ENCODE assay signal across 9 mouse cellular contexts in genomic region chr10:128518833-128519232, GRCm38 (mm10). TPM values are rescaled to one million over a fixed set of nuclear protein-coding genes. Genes with fewer than 3 reads are reported as not detected.
DNase-seq lines count a peak whose midpoint lies in the region; ATAC-seq lines count a peak whose summit lies in the region.
"Had no signal": no experiment of that assay in that cellular context is flagged by ENCODE, and none has a peak within 500 bp of the region (broad histone marks: within the 10 kb centered on the region; RNA-seq: fewer than 3 reads in every experiment).

No protein-coding gene starts in this region.

- peaks cover 44% of the 10 kb centered on the region for H3K27me3 ChIP-seq in limb, embryonic 11.5 days (ENCODE audit: control insufficient read depth, insufficient read depth, low read length)
- H3K27me3 ChIP-seq in limb, embryonic 10.5 days (ENCODE audit: low read depth, poor library complexity, severe bottlenecking): peaks cover 95% of the 10 kb centered on the region

- no peaks in the 10 kb centered on the region; the same call in 1 of the 2 replicates for H3K36me3 ChIP-seq in limb, embryonic 11.5 days (ENCODE audit: control insufficient read depth, insufficient read depth, low read length)
- H3K36me3 ChIP-seq in limb, embryonic 10.5 days: peaks cover 12% of the 10 kb centered on the region; the same call in 1 of the 2 replicates

- no peak overlapping the region for H3K4me2 ChIP-seq in limb, embryonic 11.5 days (ENCODE audit: low read depth, severe bottlenecking)

- H3K4me3 ChIP-seq in limb, embryonic 11.5 days (ENCODE audit: low read depth, low read length): no peak overlapping the region
- H3K4me3 ChIP-seq in limb, embryonic 10.5 days: no peak overlapping the region
- H3K4me3 ChIP-seq: megakaryocyte, embryonic 14.5 days had no signal

- WGBS in limb, embryonic 11.5 days: 74% methylated on average over 7 of the region's 7 CpGs
- 78% methylated on average over 7 of the region's 7 CpGs for WGBS in limb, embryonic 10.5 days

- no peak for ATAC-seq in limb, embryonic 11.5 days (ENCODE audit: insufficient number of reproducible peaks, low FRiP score, low TSS enrichment, low read depth)
- peak; percentile 17 to 38; a peak in 1 of 4 replicates for ATAC-seq in hematopoietic stem cell, adult 5-6 weeks (replicated peaks in 1 of 2; ENCODE audit: insufficient read depth in 1 of 2, low FRiP score in 2 of 2, low TSS enrichment in 1 of 2, low read depth in 1 of 2, poor library complexity in 2 of 2, severe bottlenecking in 2 of 2)
- peak; percentile 47; the same call in 1 of the 2 replicates for ATAC-seq in megakaryocyte, adult 5-6 weeks (ENCODE audit: poor library complexity, severe bottlenecking)

- peak; percentile 44 for DNase-seq in embryo, embryonic 10 days (ENCODE audit: low spot score)
- DNase-seq in embryo, embryonic 9.5 days (ENCODE audit: extremely low spot score): no peak
- DNase-seq in limb, embryonic 11.5 days (ENCODE audit: low spot score): peak; percentile 34
- no peak for DNase-seq in limb, embryonic 10.5 days (ENCODE audit: low spot score)
- DNase-seq in adrenal gland, postnatal 36 days: peak; percentile 55 to 70
- DNase-seq in c-Kit-positive CD71-positive TER-119-positive erythroid progenitor cells, embryonic 14.5 days (ENCODE audit: low spot score): no peak

- no peaks in the 10 kb centered on the region for H3K4me1 ChIP-seq in limb, embryonic 11.5 days (ENCODE audit: control insufficient read depth, insufficient read depth, low read length)
- peaks cover 22% of the 10 kb centered on the region for H3K4me1 ChIP-seq in limb, embryonic 10.5 days

- H3K9me3 ChIP-seq in limb, embryonic 11.5 days (ENCODE audit: control insufficient read depth, low read length): no peaks in the 10 kb centered on the region
- no peaks in the 10 kb centered on the region for H3K9me3 ChIP-seq in limb, embryonic 10.5 days (replicated peaks)
- H3K9me3 ChIP-seq: megakaryocyte, embryonic 14.5 days had no signal

- no peak overlapping the region for H3K9ac ChIP-seq in limb, embryonic 11.5 days (ENCODE audit: low read length)

- no peak overlapping the region for H3K27ac ChIP-seq in limb, embryonic 11.5 days (replicated peaks; ENCODE audit: low read depth, low read length)
- H3K27ac ChIP-seq in limb, embryonic 10.5 days: no peak overlapping the region

RNA-seq across cellular contexts. Expression of gene Esyt1, which starts 6.8 kb away (rescaled TPM):
- 7.6 and 8.9 TPM in 2 replicates for polyA plus RNA-seq in limb, embryonic 11.5 days (2014; fragmentation: Nextera tagmentation; extraction: Ambion mirVana)
- polyA plus RNA-seq in limb, embryonic 10.5 days (2016; fragmentation: Nextera tagmentation; extraction: Ambion mirVana): 7.0 and 8.4 TPM in 2 replicates
- 10 to 100 TPM; 22.7 to 28.8 TPM for total RNA-seq in adrenal gland, postnatal 36 days (2021)
- 70.7 and 75.9 TPM in 2 replicates for total RNA-seq in hematopoietic stem cell, adult 5-6 weeks (2017)
- 125 and 127 TPM in 2 replicates for total RNA-seq in megakaryocyte, adult 5-6 weeks (2015)
- total RNA-seq in megakaryocyte, adult 5-6 weeks (2017): 266 and 267 TPM in 2 replicates

RNA-seq across cellular contexts. Expression of gene Myl6b, which starts 20.3 kb away (rescaled TPM):
- 3.1 and 4.4 TPM in 2 replicates for polyA plus RNA-seq in limb, embryonic 11.5 days (2014; fragmentation: Nextera tagmentation; extraction: Ambion mirVana)
- 1.6 and 3.3 TPM in 2 replicates for polyA plus RNA-seq in limb, embryonic 10.5 days (2016; fragmentation: Nextera tagmentation; extraction: Ambion mirVana)
- total RNA-seq in adrenal gland, postnatal 36 days (2021): 1 to 10 TPM; 5.6 to 6.1 TPM
- total RNA-seq in hematopoietic stem cell, adult 5-6 weeks (2017): 1.3 and 3.9 TPM in 2 replicates
- total RNA-seq in megakaryocyte, adult 5-6 weeks (2015): 3.4 and 5.8 TPM in 2 replicates
- total RNA-seq in megakaryocyte, adult 5-6 weeks (2017): 0.99 and 2.0 TPM in 2 replicates

RNA-seq across cellular contexts. Expression of gene Myl6, which starts 24.9 kb away (rescaled TPM):
- 656 and 696 TPM in 2 replicates for polyA plus RNA-seq in limb, embryonic 11.5 days (2014; fragmentation: Nextera tagmentation; extraction: Ambion mirVana)
- 685 and 729 TPM in 2 replicates for polyA plus RNA-seq in limb, embryonic 10.5 days (2016; fragmentation: Nextera tagmentation; extraction: Ambion mirVana)
- 100 to 1,000 TPM; 812 to 946 TPM for total RNA-seq in adrenal gland, postnatal 36 days (2021)
- total RNA-seq in hematopoietic stem cell, adult 5-6 weeks (2017): 988 and 1,295 TPM in 2 replicates
- 1,624 and 1,690 TPM in 2 replicates for total RNA-seq in megakaryocyte, adult 5-6 weeks (2015)
- 1,921 and 2,467 TPM in 2 replicates for total RNA-seq in megakaryocyte, adult 5-6 weeks (2017)

RNA-seq across cellular contexts. Expression of gene Zc3h10, which starts 28.7 kb away (rescaled TPM):
- polyA plus RNA-seq in limb, embryonic 11.5 days (2014; fragmentation: Nextera tagmentation; extraction: Ambion mirVana): 15.3 and 19.4 TPM in 2 replicates
- 14.5 and 15.4 TPM in 2 replicates for polyA plus RNA-seq in limb, embryonic 10.5 days (2016; fragmentation: Nextera tagmentation; extraction: Ambion mirVana)
- 10 to 100 TPM; 11.9 to 15.2 TPM for total RNA-seq in adrenal gland, postnatal 36 days (2021)
- total RNA-seq in hematopoietic stem cell, adult 5-6 weeks (2017): 13.9 and 16.3 TPM in 2 replicates
- total RNA-seq in megakaryocyte, adult 5-6 weeks (2015): 6.0 and 8.1 TPM in 2 replicates
- total RNA-seq in megakaryocyte, adult 5-6 weeks (2017): 12.9 and 14.5 TPM in 2 replicates

RNA-seq across cellular contexts. Expression of gene Rpl41, which starts 30.3 kb away (rescaled TPM):
- 4,010 and 4,046 TPM in 2 replicates for polyA plus RNA-seq in limb, embryonic 11.5 days (2014; fragmentation: Nextera tagmentation; extraction: Ambion mirVana)
- polyA plus RNA-seq in limb, embryonic 10.5 days (2016; fragmentation: Nextera tagmentation; extraction: Ambion mirVana): 3,499 and 3,829 TPM in 2 replicates
- 1,000 to 10,000 TPM; 2,845 to 2,862 TPM for total RNA-seq in adrenal gland, postnatal 36 days (2021)
- total RNA-seq in hematopoietic stem cell, adult 5-6 weeks (2017): 2,366 and 3,073 TPM in 2 replicates
- 2,152 and 2,213 TPM in 2 replicates for total RNA-seq in megakaryocyte, adult 5-6 weeks (2015)
- 1,919 and 2,042 TPM in 2 replicates for total RNA-seq in megakaryocyte, adult 5-6 weeks (2017)

Comparison
In these comparisons a context has a peak if more than half of its experiments do, and no peak if none do; other contexts are left out.
1. DNase-seq: peak in embryo, embryonic 10 days (single experiment), limb, embryonic 11.5 days (single experiment) and adrenal gland, postnatal 36 days (2 of 2); none in embryo, embryonic 9.5 days (single experiment), limb, embryonic 10.5 days (single experiment) and c-Kit-positive CD71-positive TER-119-positive erythroid progenitor cells, embryonic 14.5 days (single experiment).